Mouse (Mus musculus) limb, embryonic 14.5 days (tissue): ENCODE data around the gene Ighmbp2. TPM values are rescaled to one million over a fixed set of nuclear protein-coding genes. Genes with fewer than 3 reads are reported as not detected.

ENCODE experiments used
- ATAC-seq: fragments of 200-750 bp; cut with Nextera tagmentation; 2 replicates; pipeline ENCODE4 v1.8.0; 2017; ENCODE audit warnings: low read depth, moderate number of reproducible peaks, moderate TSS enrichment; ENCODE audit not compliant: low FRiP score
- DNase-seq: peaks from one replicate; pipeline ENCODE4 v3.0.0-alpha.2; 2015; ENCODE audit warnings: low spot score
- H3K27ac ChIP-seq: fragments of 300-500 bp; sonication (generic); replicated peaks from 2 replicates; pipeline ENCODE4 v1.5.1; 2014; ENCODE audit warnings: low read depth, mild to moderate bottlenecking, low read length, moderate library complexity, mixed read lengths
- H3K27me3 ChIP-seq: fragments of 300-500 bp; sonication (generic); 2 replicates; pipeline ENCODE4 v1.6.1; 2014; ENCODE audit warnings: low read length, mixed read lengths; ENCODE audit not compliant: control insufficient read depth, insufficient read depth
- H3K36me3 ChIP-seq: fragments of 300-500 bp; sonication (generic); 2 replicates; pipeline ENCODE4 v1.6.1; 2014; ENCODE audit warnings: mild to moderate bottlenecking, low read length, moderate library complexity, mixed read lengths; ENCODE audit not compliant: control insufficient read depth, insufficient read depth
- H3K4me1 ChIP-seq: fragments of 300-500 bp; sonication (generic); 2 replicates; pipeline ENCODE4 v1.6.1; 2014; ENCODE audit warnings: antibody characterized with exemption, low read length, mixed read lengths; ENCODE audit not compliant: control insufficient read depth, insufficient read depth
- H3K4me2 ChIP-seq: fragments of 300-500 bp; sonication (generic); replicated peaks from 2 replicates; pipeline ENCODE4 v1.6.1; 2014; ENCODE audit warnings: low read depth, mild to moderate bottlenecking, low read length, moderate library complexity; ENCODE audit not compliant: severe bottlenecking
- H3K4me3 ChIP-seq: fragments of 300-500 bp; sonication (generic); replicated peaks from 2 replicates; pipeline ENCODE4 v1.5.1; 2014; ENCODE audit warnings: low read length
- H3K9ac ChIP-seq: fragments of 300-500 bp; sonication (generic); 2 replicates; pipeline ENCODE4 v1.6.1; 2014; ENCODE audit warnings: mild to moderate bottlenecking, low read depth, low read length, moderate library complexity; ENCODE audit not compliant: severe bottlenecking
- H3K9me3 ChIP-seq: fragments of 300-500 bp; sonication (generic); 2 replicates; pipeline ENCODE4 v1.6.1; 2016; ENCODE audit warnings: low read length; ENCODE audit not compliant: control insufficient read depth
- POLR2A ChIP-seq: fragments of 200-500 bp; IDR thresholded peaks from 2 replicates; pipeline ENCODE4 v1.8.0; 2012; ENCODE audit warnings: inconsistent platforms, mild to moderate bottlenecking, moderate library complexity, borderline replicate concordance; ENCODE audit not compliant: insufficient read depth, insufficient read length; ENCODE audit errors: extremely low read depth
- WGBS: fragments of 180-500 bp; shearing (Covaris S2); extraction: QIAGEN DNeasy Blood & Tissue Kit; methylation state at CpG from one replicate; pipeline ENCODE4 v1.1.7; 2014; 5-methylcytosine and 5-hydroxymethylcytosine counted together
- polyA plus RNA-seq, 2 experiments: library from polyadenylated mRNA; depleted of rRNA in 1 of 2; stranded (reverse) in 1 of 2; unstranded in 1 of 2; fragments of >200 nt; fragmentation: Nextera tagmentation in 1 of 2; extraction: Ambion mirVana in 1 of 2; gene quantifications; 2 replicates each; pipeline versions ENCODE4 v1.2.1 to v1.2.3; 2012 to 2014

Gene Ighmbp2
- polyA plus RNA-seq, 2 experiments = 9.9 TPM

GRCm38 (mm10) chr19:3324271-3324811, 41.5 kb upstream of the Ighmbp2 start:
- peaks cover 21% of the 10 kb centered on the region for H3K4me1 ChIP-seq
- TF ChIP-seq POLR2A = no peak
- H3K4me3 ChIP-seq = peak overlapping the region; percentile 64
- H3K27me3 ChIP-seq = peaks cover 6% of the 10 kb centered on the region; the same call in 1 of the 2 replicates
- H3K27ac ChIP-seq = peak overlapping the region; percentile 87; the same call in 1 of the 2 replicates
- H3K9me3 ChIP-seq = no peaks in the 10 kb centered on the region
- H3K36me3 ChIP-seq = no peaks in the 10 kb centered on the region
- ATAC-seq = no peak
- 3% methylated on average over 17 of the region's 17 CpGs for WGBS
- no peak for DNase-seq
- peak overlapping the region; percentile 63 for H3K9ac ChIP-seq
- H3K4me2 ChIP-seq = peak overlapping the region; percentile 99

GRCm38 (mm10) chr19:3323753-3324270, 41.0 kb upstream of the Ighmbp2 start:
- H3K4me3 ChIP-seq = peak overlapping the region; percentile 64
- peak overlapping the region; percentile 63 for H3K9ac ChIP-seq
- TF ChIP-seq POLR2A = no peak
- peak overlapping the region; percentile 99 for H3K4me2 ChIP-seq
- ATAC-seq = no peak
- under 1% methylated on average over 34 of the region's 34 CpGs for WGBS
- peaks cover 6% of the 10 kb centered on the region; the same call in 1 of the 2 replicates for H3K27me3 ChIP-seq
- no peak for DNase-seq
- peaks cover 21% of the 10 kb centered on the region for H3K4me1 ChIP-seq
- H3K27ac ChIP-seq = no peak overlapping the region
- H3K36me3 ChIP-seq = no peaks in the 10 kb centered on the region
- no peaks in the 10 kb centered on the region for H3K9me3 ChIP-seq

GRCm38 (mm10) chr19:3323201-3323621, 40.4 kb upstream of the Ighmbp2 start:
- H3K4me3 ChIP-seq = peak overlapping the region; percentile 64
- TF ChIP-seq POLR2A = no peak
- peak; percentile 68 for DNase-seq
- peaks cover 6% of the 10 kb centered on the region; the same call in 1 of the 2 replicates for H3K27me3 ChIP-seq
- WGBS = 1% methylated on average over 43 of the region's 47 CpGs
- no peak overlapping the region for H3K27ac ChIP-seq
- no peaks in the 10 kb centered on the region for H3K36me3 ChIP-seq
- peak overlapping the region; percentile 63 for H3K9ac ChIP-seq
- H3K4me2 ChIP-seq = peak overlapping the region; percentile 99
- H3K4me1 ChIP-seq = peaks cover 21% of the 10 kb centered on the region
- H3K9me3 ChIP-seq = no peaks in the 10 kb centered on the region
- peak; percentile 87 for ATAC-seq

- TF ChIP-seq POLR2A = no peak
- ATAC-seq (no peak), DNase-seq (no peak)
- no peak within 1 kb of the TSS for H3K27ac ChIP-seq
- peak within 1 kb of the TSS; percentile 64 for H3K4me3 ChIP-seq
- H3K9me3 ChIP-seq = no peaks in the 10 kb centered on the region
- peak within 1 kb of the TSS; percentile 63 for H3K9ac ChIP-seq
- peaks cover 6% of the 10 kb centered on the region; the same call in 1 of the 2 replicates for H3K27me3 ChIP-seq
- peak within 1 kb of the TSS; percentile 99 for H3K4me2 ChIP-seq
- no peaks in the 10 kb centered on the region for H3K36me3 ChIP-seq
- WGBS = 3% methylated on average over 26 of the region's 26 CpGs
- H3K4me1 ChIP-seq = peaks cover 21% of the 10 kb centered on the region
Observed at GRCm38 (mm10) chr19:3322261-3322969, 39.6 kb upstream of the Ighmbp2 start, which contains the start of gene Cpt1a. Gene Cpt1a, plus strand, starts transcription at chr19:3322334.

GRCm38 (mm10) chr19:3321617-3322016, 38.8 kb upstream of the Ighmbp2 start:
- Histone ChIP-seq H3K27ac (no peak overlapping the region), H3K27me3 (peaks cover 6% of the 10 kb centered on the region; the same call in 1 of the 2 replicates), H3K4me3 (peak overlapping the region; percentile 64), H3K9me3 (no peaks in the 10 kb centered on the region), H3K4me2 (peak overlapping the region; percentile 99), H3K9ac (no peak overlapping the region), H3K4me1 (peaks cover 21% of the 10 kb centered on the region), H3K36me3 (no peaks in the 10 kb centered on the region)
- 3% methylated on average over 11 of the region's 11 CpGs for WGBS
- ATAC-seq (no peak), DNase-seq (no peak)
- TF ChIP-seq POLR2A = no peak
